Mouse (Mus musculus) cortical plate, adult 2 months (tissue): ENCODE data around the gene Prex1.

Experiments
- CTCF ChIP-seq: fragments of 200-500 bp; IDR thresholded peaks from 2 replicates; pipeline ENCODE4 v1.5.1; 2011; ENCODE audit warnings: mild to moderate bottlenecking, control low read depth, low read length; ENCODE audit not compliant: insufficient read depth; ENCODE audit errors: extremely low read depth
- POLR2A ChIP-seq: fragments of 200-500 bp; IDR thresholded peaks from 2 replicates; pipeline ENCODE4 v1.6.1; 2011; ENCODE audit warnings: mild to moderate bottlenecking, low read length, control low read depth; ENCODE audit not compliant: insufficient read depth; ENCODE audit errors: extremely low read depth

DNA sequence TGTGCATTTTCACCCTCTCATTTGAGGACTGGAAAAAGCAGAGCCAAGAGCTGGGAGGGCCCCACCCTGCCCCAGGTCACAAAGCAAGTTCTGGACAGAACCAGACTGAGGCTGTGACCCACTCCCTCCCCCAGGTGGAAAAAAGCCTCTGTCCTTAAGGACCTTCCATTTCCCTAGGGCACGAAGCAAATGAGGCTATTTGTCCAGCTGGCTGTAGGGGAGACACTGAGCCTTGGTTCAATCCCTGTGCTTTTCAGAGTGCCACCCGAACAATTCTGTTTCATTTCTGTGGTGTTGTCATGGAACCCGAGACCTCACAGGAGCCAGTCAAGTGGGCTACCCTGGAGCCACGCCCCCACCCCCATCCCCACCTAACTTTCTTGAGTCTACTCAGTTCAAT lies 29.9 kb upstream of the Prex1 start:
- TF ChIP-seq CTCF (no peak), POLR2A (no peak)
